Mouse (Mus musculus): Measurements from ENCODE around the gene Abcc8.

The Abcc8 gene

DNA sequence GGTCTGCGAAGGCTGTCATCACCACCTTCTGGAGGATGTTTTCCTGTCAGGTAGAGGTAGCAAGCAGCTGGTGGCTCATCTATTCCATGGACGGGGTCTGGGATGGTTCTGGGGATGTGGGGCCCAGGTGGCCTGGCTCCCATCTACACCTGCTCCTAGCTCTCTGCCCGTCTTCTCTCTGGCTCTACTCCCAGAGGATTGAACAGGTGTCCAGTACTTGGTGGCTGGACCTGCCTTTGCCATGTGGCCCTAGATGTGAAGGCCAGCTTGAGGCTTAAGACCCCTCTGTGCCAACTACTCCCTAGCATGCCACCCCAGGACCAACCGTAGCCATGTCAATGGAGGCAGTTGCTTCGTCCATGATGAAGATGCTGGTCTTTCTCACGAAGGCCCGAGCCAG is 74.3 kb downstream of the Abcc8 start:
- peak; percentile 61 to 66 for DNase-seq

DNA sequence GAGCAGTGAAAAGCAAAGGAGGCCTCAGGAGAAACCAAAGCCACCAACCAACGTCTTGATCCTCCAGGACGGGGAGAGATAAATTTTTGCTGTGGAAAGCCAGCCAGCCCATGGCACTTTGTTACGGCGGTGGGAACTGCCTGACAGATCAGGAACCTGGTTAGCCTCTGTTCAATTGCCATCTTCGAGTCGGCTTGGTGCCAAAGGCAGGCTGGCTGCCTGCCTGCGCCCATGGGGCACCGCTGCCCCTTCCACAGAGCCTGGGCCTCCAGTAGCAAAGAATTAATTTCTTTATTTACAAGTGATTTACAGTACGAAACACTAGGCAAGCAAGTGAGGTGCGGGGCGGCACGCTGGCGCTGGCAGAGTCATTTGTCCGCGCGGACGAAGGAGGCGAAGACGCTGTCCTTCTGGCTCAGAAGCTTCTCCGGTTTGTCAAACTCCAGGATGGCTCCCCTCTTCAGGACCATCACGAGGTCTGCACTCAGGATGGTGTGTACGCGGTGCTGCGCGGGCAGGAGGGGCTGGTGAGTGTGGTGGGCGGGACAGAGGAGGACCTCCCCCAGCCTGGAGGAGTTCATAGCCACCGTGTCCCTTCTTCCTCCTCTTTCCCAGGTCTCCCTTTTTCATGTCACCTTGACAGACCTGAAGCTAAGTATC is 75.4 kb downstream of the Abcc8 start:
- peak; percentile 91 for DNase-seq

DNA sequence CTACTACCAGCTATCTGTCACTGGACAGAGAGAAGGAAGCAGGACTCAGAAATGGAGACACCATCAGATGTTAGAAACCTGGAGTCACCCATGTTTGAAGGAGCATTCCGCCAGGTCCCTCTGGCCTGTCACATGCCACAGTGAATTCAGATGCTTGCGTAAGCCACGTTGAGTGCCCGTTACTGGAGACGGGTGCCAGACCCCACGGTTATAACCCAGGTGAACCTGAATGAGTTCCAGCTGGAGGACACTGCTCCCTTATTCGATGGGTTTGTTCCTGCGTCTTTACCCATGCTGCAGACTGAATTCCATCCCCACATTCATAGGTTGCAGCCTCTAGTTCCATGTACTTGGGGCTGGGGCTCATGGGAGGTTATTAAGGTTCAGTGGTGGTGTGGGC is 76.1 kb downstream of the Abcc8 start:
- DNase-seq, result peak; percentile 74 to 76

DNA sequence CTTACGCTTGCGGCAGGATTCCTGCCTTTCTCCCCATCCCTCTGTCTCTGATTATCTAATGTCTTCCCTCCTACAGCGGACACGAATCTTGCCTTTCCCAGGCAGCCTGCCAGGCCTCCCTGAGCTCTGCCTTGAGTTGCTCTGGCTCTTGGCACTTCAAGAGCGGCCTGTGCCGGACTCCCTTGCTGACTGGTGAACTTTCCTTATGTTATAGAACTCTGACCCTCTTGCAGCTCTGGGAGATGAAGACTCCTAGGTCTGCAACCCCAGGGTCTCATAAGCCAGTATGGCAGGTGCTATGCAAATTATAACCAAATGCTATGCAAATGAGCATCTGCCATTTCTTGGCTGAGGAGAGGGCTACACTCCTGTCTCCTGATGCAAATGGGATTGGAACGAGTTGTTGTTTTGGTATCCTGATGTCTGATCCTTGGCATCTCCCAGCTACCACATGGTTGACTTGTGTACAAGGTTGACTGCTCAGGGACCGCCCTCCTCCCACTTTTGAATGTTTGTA is 76.7 kb downstream of the Abcc8 start:
- peak; percentile 79 to 83 for DNase-seq

DNA sequence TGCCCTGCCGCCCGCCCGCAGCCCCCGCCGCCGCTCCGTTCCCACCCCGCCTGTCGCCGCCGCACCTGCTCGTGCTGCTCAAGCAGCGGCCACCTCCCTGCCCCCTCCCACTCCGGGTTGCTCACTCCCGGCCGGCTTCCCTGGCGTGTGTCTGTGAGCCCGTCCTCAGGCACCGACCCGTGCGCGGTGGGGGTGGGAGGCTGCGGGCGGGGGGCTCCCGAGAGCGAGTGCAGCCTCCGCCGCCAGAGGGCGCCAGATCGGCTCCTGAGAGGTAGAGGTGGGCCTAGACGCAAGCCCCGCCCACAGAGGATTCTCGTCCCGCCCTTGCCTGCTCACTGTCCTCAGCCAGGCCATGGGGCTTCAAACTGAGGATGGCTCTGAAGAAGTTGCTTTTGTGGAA is 79.3 kb downstream of the Abcc8 start, which contains the start of gene Kcnj11:
TSS of gene Kcnj11 (minus strand) at position 202 of the 400 bp plus-strand sequence.
- peak; percentile 96 to 98 for DNase-seq

DNA sequence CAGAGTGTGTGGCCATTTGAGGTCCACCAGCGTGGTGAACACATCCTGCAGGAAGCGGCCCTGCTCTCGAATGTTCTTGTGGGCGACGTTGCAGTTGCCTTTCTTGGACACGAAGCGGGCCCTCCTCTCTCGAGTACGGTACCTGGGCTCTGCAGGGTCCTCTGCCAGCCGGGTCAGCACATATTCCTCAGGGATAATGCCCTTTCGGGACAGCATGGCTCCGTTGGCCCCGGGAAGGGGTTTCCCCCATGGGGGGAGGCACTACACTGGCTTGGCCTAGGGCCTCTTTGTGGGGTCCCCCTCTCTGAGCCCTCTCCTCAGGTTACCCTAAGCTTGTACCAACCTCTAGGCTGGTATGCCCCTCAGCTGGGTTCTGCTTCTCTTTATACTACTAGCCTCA is 80.2 kb downstream of the Abcc8 start:
- DNase-seq, result peak; percentile 43 to 49

DNA sequence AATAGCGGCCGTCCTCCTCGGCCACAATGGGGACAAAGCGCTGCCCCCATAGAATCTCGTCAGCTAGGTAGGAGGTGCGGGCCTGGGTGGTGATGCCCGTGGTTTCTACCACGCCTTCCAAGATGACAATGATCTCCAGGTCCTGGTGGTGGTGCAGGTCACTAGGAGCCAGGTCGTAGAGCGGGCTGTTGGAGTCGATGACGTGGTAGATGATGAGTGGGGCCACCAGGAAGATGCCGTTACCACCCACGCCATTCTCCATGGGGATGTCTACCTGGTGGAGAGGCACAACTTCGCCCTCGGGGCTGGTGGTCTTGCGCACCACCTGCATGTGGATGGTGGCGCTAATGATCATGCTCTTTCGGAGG is 80.9 kb downstream of the Abcc8 start:
- no peak for DNase-seq

DNA sequence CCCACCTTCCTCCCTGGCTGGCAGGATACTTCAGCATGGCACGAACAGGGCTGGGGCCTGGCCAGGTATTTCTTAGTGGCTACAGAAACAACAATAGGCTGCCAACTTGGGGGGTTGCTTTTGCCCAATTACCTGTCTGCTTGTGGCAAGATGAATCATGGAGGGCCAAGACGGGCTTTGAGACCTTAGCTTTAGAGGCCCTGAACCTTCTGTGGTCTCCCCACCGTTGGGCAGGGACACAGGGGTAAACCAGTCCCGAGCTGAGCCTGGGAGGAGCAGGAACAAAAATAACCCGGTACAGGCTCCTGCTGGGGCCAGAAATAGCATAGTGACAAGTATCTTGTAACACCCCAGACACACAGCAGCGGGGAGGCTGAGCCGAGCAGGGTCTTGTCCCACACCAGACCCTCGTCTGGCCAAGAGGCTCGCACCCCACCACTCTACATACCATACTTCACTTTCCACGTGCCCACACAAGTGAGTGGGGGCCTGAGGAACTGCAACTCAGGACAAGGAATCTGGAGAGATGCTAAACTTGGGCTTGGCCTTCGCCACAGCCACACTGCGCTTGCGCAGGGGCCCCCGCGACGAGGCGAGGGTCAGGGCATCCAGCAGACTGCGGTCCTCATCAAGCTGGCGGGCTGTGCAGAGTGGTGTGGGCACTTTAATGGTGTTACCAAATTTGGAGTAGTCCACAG is 81.5 kb downstream of the Abcc8 start:
- DNase-seq, result peak; percentile 67 to 70

DNA sequence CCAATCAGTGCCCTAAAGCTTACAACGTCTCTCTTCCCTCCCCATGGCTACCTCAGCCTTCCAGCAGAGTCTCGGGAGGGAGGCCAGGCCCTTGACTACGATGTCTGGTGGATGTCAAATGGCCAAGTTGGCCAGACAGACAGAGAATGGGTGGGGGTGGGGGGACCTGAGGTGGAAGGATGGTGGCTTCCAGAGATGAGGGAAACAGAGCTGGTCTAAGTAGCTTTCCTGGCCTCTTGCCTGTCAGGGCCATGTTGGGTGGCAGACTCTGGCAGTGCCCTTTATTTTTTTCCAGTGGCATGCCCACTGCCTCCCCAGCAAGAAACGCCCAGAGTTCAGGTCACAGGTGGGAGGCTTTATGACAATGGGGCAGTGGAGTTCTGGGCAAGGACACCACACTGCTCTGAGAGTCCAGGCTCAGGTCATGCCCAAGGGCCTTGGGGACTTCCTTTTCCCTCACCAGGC is 82.5 kb downstream of the Abcc8 start:
- peak; percentile 56 to 58 for DNase-seq

DNA sequence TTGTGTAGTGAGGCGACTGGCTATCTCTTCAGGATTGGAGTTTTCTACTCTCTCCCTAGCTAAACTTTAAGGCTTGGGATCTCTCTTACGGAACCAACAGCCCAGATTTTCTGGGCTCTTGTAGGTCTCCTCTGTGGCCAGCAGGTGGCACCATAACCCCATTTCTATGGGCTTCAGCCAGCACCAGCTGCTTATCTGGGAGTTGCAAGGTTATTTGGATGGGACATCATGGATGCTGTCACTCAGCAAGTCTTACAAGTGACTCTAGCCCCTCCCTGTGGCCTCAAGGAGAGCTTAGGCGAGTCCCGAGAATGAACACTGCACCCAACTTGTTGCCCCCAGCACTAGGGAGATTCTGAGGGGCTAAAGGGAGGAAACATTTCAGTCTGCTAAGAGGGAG is 83.7 kb downstream of the Abcc8 start:
- DNase-seq, result peak; percentile 86

DNA sequence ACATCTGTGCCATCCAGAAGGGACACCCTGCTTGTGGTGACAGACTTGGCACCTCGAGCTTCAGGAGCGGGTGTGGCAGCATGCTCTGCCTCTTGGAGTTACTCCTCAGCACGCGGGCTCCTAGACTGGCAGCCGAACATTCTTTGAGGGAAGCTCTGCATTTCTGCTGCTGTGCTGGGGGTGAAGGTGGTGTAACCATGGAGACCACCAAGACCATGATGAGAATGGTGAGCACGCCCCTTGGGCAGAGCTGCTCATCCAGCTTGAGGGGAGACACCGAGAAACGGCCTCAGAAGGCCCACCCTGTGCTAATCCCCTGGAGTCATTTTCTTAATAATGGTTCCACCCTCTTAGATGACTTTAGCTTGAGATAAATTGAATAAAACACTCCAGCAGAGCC is 87.0 kb downstream of the Abcc8 start:
- no peak for DNase-seq

DNA sequence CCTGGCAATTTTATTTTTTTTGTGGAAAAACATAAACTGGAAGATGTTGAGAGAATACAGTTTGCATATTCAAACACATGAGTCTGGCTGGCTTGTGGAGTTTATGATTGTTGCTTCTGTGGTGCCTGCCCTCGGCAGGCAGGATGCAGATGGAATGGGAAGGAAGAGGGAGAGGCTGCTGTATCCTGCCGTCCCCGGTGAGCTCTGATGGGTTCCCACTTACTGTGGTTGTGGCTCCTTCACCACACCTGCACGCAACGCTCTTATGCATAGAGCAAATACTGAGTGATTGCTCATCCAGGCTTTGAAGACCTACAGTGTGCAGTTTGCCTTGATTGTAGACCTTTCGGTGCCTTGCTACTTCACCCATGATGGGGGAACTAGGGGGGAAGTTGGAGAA is 91.6 kb downstream of the Abcc8 start:
- DNase-seq, result no peak

DNA sequence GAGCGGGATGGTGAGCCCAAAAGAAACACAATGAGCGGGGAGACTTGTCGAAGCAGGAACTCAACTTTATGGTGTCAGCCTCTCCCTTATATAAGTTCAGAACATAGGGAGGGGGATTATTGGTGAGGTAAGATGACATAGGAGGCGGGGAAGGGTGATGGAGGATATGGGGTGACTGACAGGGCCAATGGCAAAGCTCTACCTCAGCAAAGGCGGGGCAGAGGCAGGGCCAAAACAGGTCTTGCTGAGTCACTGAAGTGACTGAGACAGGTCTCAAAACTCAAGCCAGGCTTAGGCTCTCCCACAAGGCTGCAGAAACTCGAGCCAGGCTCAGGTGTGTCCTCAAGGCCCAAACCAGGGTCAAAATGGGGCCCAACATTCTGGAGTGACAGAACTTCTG is 93.5 kb downstream of the Abcc8 start:
- no peak for DNase-seq

DNA sequence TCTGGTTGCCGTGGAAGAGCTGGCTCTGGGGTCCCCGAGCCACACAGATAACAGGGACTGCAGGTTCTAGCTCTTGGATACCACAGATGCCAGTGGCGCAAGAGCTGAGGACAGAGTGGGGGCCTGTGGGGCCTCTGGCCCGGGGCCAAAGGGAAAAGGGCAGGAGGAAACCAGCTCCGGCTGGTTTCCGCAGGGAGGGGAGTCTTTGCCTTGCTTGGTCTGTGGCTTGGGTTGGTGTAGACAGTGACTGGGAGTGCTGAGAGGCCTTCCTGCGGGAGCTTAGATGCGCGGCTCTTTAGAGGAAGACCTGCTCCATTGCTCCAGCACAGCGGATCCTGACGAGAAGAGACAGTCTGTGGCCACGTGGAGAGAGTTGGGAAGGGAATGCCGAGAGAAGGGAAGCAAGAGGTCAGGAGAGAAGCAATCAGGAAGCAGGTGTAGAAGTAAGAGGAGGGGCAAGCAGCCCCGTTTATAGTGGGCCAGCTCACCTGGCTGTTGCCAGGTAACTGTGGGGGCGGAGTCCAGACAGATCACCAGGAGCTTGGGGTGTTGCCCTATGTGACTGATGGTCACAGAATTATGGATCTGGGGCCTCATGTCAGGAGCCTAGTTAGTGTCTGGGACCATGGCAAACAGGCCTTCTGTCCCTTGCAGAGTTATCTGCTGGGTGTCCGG is 94.9 kb downstream of the Abcc8 start:
- DNase-seq, result peak; percentile 50 to 66

DNA sequence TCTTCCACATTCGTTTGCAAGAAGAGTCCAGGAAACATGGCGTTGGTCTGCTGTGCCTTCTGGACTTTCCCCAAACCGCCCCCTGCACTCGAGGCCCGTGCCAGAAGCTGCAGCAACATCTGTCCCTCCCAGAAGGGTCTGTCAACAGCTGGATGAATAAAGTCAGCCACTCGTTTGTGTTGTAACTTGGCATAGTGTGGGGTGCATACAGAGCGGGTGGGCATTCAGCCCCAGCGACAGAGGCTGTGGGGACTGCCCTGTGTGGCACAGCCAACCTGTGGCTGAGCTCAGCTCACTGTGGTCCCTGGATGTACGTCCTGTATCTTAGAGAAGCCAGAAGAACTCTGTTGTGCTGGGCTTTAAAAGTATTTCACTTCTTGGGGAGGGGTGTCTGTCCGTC is 95.8 kb downstream of the Abcc8 start:
- DNase-seq, result peak in 1 of 2 experiments; percentile 13

DNA sequence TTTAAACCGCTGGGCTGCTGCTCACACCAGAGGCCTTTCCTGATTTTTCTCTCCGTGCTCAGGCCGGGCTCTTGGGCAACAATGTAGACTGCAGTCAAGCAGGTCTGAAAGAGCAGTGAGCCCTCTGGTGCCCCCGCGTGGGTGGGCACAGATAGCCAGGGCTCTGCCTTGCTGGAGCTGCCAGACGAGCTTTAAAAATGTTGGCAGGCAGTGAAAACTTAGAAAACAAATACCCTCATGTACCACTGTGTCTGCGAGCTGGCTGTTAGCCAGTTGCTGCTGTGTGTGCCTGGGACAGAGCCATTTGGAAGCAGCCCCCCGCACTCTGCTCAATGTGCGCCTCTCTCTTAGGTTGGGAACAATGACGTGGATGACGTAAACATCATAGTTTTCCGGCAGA is 102.2 kb downstream of the Abcc8 start:
- DNase-seq, result peak in 1 of 2 experiments; percentile 7

DNA sequence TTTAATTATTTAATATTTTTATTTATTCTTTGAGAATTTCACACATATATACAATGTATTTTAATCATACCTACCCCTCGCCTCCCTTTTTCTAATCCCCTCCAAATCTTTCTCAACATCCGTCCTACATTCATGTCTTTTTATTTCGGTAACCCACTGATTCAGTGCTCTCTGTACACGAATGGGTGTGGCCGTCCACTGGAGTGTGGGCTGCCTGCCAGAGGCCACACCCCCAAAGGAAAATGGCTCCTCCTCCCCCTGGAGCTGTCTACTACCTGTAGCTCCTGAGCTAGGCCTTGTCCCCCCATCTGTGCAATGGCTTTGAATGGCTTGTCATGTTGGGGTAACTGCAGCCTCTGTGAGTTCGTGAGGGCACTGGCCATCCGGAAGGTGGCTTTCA is 103.0 kb downstream of the Abcc8 start:
- DNase-seq, result no peak

DNA sequence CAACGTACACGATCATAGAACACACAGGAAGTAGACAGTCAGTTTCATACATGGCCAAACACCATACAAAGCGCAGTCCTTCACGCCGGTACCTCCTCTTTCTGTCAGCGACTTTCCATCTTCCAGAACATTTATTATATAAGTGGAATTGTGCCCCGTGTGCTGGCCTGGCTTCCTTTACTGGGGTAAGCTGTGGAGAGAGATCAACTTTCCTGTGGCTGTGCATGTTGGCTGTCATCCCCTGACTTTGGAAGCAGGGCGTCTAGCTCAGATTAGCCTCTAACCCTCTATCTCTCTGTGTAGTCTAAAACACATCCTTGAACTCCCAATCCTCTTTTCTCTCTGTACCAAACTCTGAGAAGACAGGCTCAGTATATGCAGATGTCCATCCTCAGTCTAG is 111.0 kb downstream of the Abcc8 start:
- no peak for DNase-seq

DNA sequence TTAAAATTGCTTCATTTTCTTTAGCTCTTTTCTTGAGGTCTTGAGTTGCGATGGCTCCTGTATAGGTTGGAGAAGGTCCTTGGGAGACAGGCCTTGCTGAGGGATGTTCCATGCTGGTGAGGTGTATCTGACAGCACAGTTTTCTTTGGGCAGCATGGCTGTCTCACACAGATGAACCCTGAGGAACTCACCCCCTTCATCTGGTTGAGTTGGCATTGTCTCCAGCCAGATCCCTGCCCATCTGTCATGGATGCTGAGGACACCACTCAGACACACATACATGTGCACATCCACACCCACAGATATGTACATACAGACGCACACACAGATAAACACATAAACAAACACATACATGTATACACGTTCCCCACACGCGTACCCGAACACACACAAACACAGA is 116.5 kb downstream of the Abcc8 start:
- peak; percentile 35 to 41 for DNase-seq

DNA sequence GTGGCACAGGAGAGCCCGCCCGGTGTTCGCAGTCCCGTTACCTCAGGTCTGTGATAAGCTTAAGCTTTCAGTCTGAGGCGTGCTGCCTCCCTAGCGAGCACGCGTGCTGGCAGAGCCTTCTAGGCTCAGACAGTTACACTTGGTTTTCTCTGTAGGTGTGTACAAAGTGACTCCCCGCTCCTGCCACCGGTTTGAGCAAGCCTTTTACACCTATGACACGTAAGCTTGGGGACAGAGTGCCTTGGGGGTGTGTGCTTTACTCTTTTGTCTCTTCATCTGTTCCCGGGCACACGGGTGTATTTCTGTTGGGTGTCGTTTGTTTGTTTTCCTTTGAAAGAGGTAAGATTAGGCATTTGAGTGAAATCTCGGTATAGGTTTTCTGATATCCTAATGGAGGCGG is 118.2 kb downstream of the Abcc8 start:
- DNase-seq, result no peak

DNA sequence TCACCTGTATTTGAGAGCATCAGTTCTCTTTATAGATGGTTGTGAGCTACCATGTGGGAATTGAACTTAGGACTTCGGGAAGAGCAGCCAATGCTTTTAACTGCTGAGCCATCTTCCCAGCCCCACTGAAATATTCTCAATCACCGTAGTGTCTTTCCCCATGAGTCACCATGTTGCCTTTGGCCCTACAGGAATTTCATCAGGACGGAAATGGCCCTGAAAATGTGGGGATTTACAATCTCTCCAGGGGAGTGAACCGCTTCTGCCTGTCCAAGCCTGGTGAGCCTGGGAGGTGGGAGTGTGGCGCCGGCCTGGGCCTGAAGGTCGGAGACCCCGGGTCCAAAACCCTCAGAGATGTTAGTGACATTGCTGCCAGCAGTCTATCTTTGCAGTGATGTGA is 119.1 kb downstream of the Abcc8 start:
- DNase-seq, result no peak

DNA sequence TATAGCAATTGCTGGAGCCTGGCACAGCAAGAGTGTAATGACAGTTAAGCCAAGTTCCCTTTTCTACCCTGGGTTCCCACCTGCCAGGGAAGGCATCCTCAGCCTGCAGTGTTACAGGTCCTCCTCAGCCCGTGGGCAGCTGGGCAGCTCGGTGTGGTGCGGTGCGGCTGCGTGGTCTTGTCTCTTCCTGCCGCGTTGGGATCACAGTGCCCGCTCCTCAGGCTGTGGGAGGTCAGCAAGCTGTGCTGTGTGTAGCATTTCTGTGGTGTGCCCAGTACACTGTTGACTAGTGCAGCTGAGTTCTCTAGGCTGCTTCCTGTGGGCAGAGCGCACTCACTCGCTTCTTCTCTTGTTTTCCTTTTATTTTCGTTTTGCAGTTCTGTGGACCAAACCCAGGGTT is 121.0 kb downstream of the Abcc8 start:
- DNase-seq, result no peak

Measured in cerebellum, postnatal 14 days (tissue).